Mouse (Mus musculus): Measurements from ENCODE around the gene Stap2. TPM values are rescaled to one million over a fixed set of nuclear protein-coding genes. Genes with fewer than 3 reads are reported as not detected.
A peak's percentile ranks its signal among the peaks of the same experiment; 100 is the strongest.

Stap2 gene
- polyA plus RNA-seq, 1 experiment from 2014 or later: 25.9 TPM

DNA sequence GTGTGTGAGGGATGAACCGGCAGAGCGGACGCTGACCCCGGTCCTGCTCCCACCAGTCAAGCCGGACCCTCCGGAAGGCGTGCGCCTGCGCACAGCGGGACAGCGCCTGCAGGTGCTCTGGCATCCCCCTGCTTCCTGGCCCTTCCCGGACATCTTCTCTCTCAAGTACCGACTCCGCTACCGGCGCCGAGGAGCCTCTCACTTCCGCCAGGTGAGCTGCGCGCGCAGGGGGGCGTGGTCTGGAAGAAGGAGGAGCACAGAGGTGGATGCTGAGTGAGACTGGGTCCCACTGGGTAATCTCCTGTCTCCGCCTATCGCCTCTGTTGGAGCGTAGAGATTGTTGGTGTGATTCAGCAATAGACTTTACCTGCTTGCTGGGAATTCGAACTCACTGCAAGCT is 49.3 kb downstream of the Stap2 start:
- Histone ChIP-seq H3K36me3 (ENCODE audit: control insufficient read depth, insufficient read depth, low read length) (peaks cover 7% of the 10 kb centered on the region), H3K27me3 (replicated peaks; ENCODE audit: control insufficient read depth, insufficient read depth, low read length) (no peaks in the 10 kb centered on the region), H3K27ac (ENCODE audit: low read depth) (no peak overlapping the region), H3K9me3 (ENCODE audit: control insufficient read depth, low read length) (no peaks in the 10 kb centered on the region), H3K4me1 (replicated peaks; ENCODE audit: control insufficient read depth, insufficient read depth, low read length) (peaks cover 8% of the 10 kb centered on the region; the same call in 1 of the 2 replicates), H3K4me3 (ENCODE audit: low read depth, low read length) (peak overlapping the region; percentile 34), H3K9ac (ENCODE audit: low read length) (peak overlapping the region; percentile 1; the same call in 1 of the 2 replicates), H3K4me2 (ENCODE audit: low read length) (peak overlapping the region; percentile 46)
- ATAC-seq (replicated peaks; ENCODE audit: low FRiP score, low TSS enrichment, low read depth) (peak; percentile 36), DNase-seq (ENCODE audit: low spot score) (peak; percentile 88)
- WGBS: 2% methylated on average over 26 of the region's 26 CpGs

DNA sequence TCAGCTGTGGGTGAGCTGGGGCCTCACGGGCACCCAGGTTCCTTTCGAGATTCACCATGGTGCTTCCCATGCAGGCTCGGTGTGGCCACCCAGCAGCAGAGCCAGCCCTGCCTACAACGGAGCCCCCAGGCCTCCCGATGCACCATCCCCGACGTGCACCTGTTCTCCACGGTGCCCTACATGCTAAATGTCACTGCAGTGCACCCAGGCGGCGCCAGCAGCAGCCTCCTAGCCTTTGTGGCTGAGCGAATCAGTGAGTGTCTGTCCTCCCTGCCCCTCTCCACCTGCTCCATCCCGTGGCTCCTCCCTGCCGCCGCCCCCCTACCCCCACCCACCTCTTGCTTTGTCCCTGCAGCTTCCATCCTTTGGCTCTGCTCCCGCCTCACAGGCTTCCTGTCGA is 51.2 kb downstream of the Stap2 start:
- ATAC-seq (replicated peaks; ENCODE audit: low FRiP score, low TSS enrichment, low read depth) (no peak), DNase-seq (ENCODE audit: low spot score) (peak; percentile 48)
- 42% methylated on average over 16 of the region's 16 CpGs for WGBS
- Histone ChIP-seq H3K9me3 (ENCODE audit: control insufficient read depth, low read length) (no peaks in the 10 kb centered on the region), H3K4me2 (ENCODE audit: low read length) (no peak overlapping the region), H3K9ac (ENCODE audit: low read length) (no peak overlapping the region), H3K4me1 (replicated peaks; ENCODE audit: control insufficient read depth, insufficient read depth, low read length) (peaks cover 3% of the 10 kb centered on the region; the same call in 1 of the 2 replicates), H3K36me3 (ENCODE audit: control insufficient read depth, insufficient read depth, low read length) (no peaks in the 10 kb centered on the region), H3K27ac (ENCODE audit: low read depth) (no peak overlapping the region), H3K27me3 (replicated peaks; ENCODE audit: control insufficient read depth, insufficient read depth, low read length) (no peaks in the 10 kb centered on the region), H3K4me3 (ENCODE audit: low read depth, low read length) (no peak overlapping the region)

DNA sequence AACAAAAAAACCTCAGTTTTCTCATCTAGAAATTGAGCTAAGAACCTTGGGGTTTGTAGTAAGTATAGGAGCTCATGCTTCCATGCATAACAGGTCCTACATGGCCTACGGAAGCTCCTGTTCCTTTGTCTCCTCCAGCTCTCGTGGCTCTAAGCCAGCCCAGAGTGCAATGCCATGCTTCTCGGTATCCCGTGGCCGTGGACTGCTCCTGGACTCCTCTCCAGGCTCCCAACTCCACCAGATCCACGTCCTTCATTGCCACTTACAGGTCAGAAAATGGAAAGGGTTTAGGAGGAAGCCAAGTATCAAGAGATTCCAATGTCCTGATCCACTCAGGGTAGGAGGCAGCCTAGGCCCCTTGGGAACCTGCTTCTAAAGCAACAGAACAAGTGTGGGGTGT is 51.6 kb downstream of the Stap2 start:
- H3K9ac ChIP-seq (ENCODE audit: low read length): no peak overlapping the region
- H3K27ac ChIP-seq (ENCODE audit: low read depth): no peak overlapping the region
- DNase-seq (ENCODE audit: low spot score) (no peak), ATAC-seq (replicated peaks; ENCODE audit: low FRiP score, low TSS enrichment, low read depth) (no peak)
- H3K9me3 ChIP-seq (ENCODE audit: control insufficient read depth, low read length): no peaks in the 10 kb centered on the region
- H3K36me3 ChIP-seq (ENCODE audit: control insufficient read depth, insufficient read depth, low read length): no peaks in the 10 kb centered on the region
- H3K4me2 ChIP-seq (ENCODE audit: low read length): no peak overlapping the region
- 81% methylated on average over 6 of the region's 6 CpGs for WGBS
- no peak overlapping the region for H3K4me3 ChIP-seq (ENCODE audit: low read depth, low read length)
- no peaks in the 10 kb centered on the region for H3K27me3 ChIP-seq (replicated peaks; ENCODE audit: control insufficient read depth, insufficient read depth, low read length)
- H3K4me1 ChIP-seq (replicated peaks; ENCODE audit: control insufficient read depth, insufficient read depth, low read length): peaks cover 3% of the 10 kb centered on the region; the same call in 1 of the 2 replicates

DNA sequence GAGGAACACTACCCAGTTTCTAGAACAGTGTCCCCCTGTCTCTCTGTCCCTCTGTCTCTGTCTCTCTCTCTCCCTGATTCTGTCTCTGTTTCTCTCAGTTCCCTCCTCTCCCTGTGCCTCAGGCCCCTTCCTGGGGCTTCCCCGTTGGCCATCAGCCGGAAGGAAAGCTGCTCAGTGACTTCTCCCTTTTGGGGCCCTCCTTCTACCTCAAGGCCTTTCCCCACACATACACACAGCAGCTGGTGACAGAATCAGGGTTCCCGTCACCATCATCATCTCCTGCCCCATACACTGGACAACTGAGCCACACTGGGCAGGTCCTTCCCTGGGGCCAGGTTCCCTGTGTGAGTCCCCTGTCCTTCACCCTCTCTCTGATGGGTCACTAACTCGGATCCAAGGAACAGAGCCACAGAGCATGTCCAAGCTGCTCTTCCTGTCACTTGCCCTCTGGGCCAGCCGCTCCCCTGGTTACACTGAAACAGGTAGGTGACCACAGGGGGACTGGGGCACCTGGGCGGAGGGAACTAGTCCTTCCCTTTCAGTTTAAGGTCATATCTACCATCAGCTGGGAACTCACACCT is 52.8 kb downstream of the Stap2 start, which contains the start of gene Ebi3:
Ebi3 (plus strand) TSS at position 194 of the 581 bp plus-strand sequence.
- Histone ChIP-seq H3K9me3 (ENCODE audit: control insufficient read depth, low read length) (no peaks in the 10 kb centered on the region), H3K9ac (ENCODE audit: low read length) (no peak within 1 kb of the TSS), H3K27me3 (replicated peaks; ENCODE audit: control insufficient read depth, insufficient read depth, low read length) (no peaks in the 10 kb centered on the region), H3K27ac (ENCODE audit: low read depth) (no peak within 1 kb of the TSS), H3K4me1 (replicated peaks; ENCODE audit: control insufficient read depth, insufficient read depth, low read length) (no peaks in the 10 kb centered on the region; the same call in 1 of the 2 replicates), H3K36me3 (ENCODE audit: control insufficient read depth, insufficient read depth, low read length) (no peaks in the 10 kb centered on the region), H3K4me2 (ENCODE audit: low read length) (no peak within 1 kb of the TSS), H3K4me3 (ENCODE audit: low read depth, low read length) (no peak within 1 kb of the TSS)
- WGBS: 71% methylated on average over 6 of the region's 6 CpGs
- ATAC-seq (replicated peaks; ENCODE audit: low FRiP score, low TSS enrichment, low read depth) (no peak), DNase-seq (ENCODE audit: low spot score) (peak; percentile 46)

DNA sequence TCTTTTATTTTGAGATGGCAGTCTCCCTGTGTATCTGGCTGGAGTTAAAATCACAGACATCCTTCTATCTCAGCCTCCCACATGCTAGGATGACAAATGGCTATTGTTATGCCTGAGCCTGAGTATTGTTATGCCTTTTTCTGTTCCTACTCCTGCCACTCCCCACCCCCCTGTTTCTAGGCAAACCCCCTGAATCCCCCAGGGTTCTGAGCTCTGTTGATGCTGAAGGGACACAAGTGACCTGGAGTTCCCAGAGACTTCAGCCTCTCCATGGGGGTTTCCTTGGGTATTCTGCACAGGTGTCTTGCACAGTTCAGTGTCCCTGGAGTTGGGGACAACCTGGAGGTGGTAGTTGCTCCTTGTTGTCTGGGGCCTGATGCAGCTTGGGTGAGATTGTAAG is 53.3 kb downstream of the Stap2 start:
- Histone ChIP-seq H3K9me3 (ENCODE audit: control insufficient read depth, low read length) (no peaks in the 10 kb centered on the region), H3K4me2 (ENCODE audit: low read length) (no peak overlapping the region), H3K27ac (ENCODE audit: low read depth) (no peak overlapping the region), H3K4me3 (ENCODE audit: low read depth, low read length) (no peak overlapping the region), H3K4me1 (replicated peaks; ENCODE audit: control insufficient read depth, insufficient read depth, low read length) (no peaks in the 10 kb centered on the region; the same call in 1 of the 2 replicates), H3K36me3 (ENCODE audit: control insufficient read depth, insufficient read depth, low read length) (no peaks in the 10 kb centered on the region), H3K27me3 (replicated peaks; ENCODE audit: control insufficient read depth, insufficient read depth, low read length) (no peaks in the 10 kb centered on the region), H3K9ac (ENCODE audit: low read length) (no peak overlapping the region)
- DNase-seq (ENCODE audit: low spot score) (peak; percentile 27), ATAC-seq (replicated peaks; ENCODE audit: low FRiP score, low TSS enrichment, low read depth) (no peak)

DNA sequence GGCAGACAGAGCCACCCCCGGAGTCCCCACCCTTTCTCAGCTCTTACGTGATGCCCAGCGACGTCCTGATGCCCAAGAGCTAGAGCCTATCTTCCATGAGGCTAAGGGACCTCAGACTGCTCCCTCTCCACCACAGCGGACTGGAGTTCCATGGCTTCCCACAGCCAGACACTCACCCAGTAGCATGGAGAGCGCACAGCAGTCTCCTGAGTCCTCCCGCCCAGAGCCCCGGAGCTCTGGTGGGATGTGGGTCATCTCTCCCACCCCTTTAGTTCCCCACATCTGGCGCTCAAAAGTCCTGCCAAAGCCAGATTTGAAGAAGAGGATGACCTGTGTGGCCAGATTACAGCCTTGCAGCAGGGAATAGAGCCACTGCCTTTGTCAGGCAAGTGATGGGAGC is 54.8 kb downstream of the Stap2 start:
- no peaks in the 10 kb centered on the region for H3K27me3 ChIP-seq (replicated peaks; ENCODE audit: control insufficient read depth, insufficient read depth, low read length)
- no peak overlapping the region for H3K4me3 ChIP-seq (ENCODE audit: low read depth, low read length)
- 69% methylated on average over 9 of the region's 9 CpGs for WGBS
- no peaks in the 10 kb centered on the region for H3K9me3 ChIP-seq (ENCODE audit: control insufficient read depth, low read length)
- H3K27ac ChIP-seq (ENCODE audit: low read depth): no peak overlapping the region
- ATAC-seq (replicated peaks; ENCODE audit: low FRiP score, low TSS enrichment, low read depth) (no peak), DNase-seq (ENCODE audit: low spot score) (peak; percentile 27)
- H3K9ac ChIP-seq (ENCODE audit: low read length): no peak overlapping the region
- H3K4me1 ChIP-seq (replicated peaks; ENCODE audit: control insufficient read depth, insufficient read depth, low read length): no peaks in the 10 kb centered on the region
- no peak overlapping the region for H3K4me2 ChIP-seq (ENCODE audit: low read length)
- H3K36me3 ChIP-seq (ENCODE audit: control insufficient read depth, insufficient read depth, low read length): no peaks in the 10 kb centered on the region

DNA sequence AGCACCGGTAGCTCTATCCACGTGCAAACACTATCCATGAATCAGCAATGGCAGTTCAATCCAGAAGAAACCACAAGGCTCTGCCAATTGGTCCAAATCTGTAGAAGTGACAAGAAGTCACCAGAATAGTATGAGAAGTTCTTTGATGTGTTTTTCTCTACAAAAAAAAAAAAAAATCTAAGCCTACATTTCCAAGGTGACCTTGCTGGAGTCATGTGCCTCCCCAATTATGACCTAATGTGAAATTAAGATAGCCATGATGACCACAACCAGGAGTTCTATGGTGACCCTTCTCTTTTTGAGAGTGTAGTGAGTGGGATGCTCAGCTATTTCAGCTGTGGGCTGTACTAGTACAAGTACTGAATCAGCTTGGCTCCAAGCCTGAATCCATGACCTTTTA is 56.0 kb downstream of the Stap2 start, which contains the start of gene Zfp119b:
Zfp119b (minus strand) TSS at position 101 of the 400 bp plus-strand sequence.
- no peaks in the 10 kb centered on the region for H3K9me3 ChIP-seq (ENCODE audit: control insufficient read depth, low read length)
- ATAC-seq (replicated peaks; ENCODE audit: low FRiP score, low TSS enrichment, low read depth) (no peak), DNase-seq (ENCODE audit: low spot score) (no peak)
- 90% methylated on average over 2 of the region's 2 CpGs for WGBS
- no peak within 1 kb of the TSS for H3K4me2 ChIP-seq (ENCODE audit: low read length)
- no peaks in the 10 kb centered on the region for H3K36me3 ChIP-seq (ENCODE audit: control insufficient read depth, insufficient read depth, low read length)
- H3K4me1 ChIP-seq (replicated peaks; ENCODE audit: control insufficient read depth, insufficient read depth, low read length): no peaks in the 10 kb centered on the region
- no peak within 1 kb of the TSS for H3K27ac ChIP-seq (ENCODE audit: low read depth)
- H3K4me3 ChIP-seq (ENCODE audit: low read depth, low read length): no peak within 1 kb of the TSS
- H3K9ac ChIP-seq (ENCODE audit: low read length): no peak within 1 kb of the TSS
- no peaks in the 10 kb centered on the region for H3K27me3 ChIP-seq (replicated peaks; ENCODE audit: control insufficient read depth, insufficient read depth, low read length)

DNA sequence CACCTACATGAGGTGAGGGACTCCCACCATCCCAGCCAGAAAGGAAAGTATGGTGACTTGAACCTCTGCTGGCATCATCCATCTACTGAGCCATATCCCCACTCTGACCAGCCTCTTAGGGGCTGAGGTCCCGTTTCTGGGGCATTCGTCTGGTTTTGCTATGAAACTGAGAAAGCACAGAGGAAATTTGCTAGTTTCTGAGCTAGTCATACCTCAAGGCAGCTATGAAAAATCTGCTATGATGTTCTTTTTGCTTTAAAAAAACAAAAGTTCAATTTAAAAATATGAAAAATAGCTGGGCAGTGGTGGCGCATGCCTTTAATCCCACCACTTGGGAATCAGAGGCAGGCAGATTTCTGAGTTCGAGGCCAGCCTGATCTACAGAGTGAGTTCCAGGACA is 56.7 kb downstream of the Stap2 start:
- Histone ChIP-seq H3K27me3 (replicated peaks; ENCODE audit: control insufficient read depth, insufficient read depth, low read length) (no peaks in the 10 kb centered on the region), H3K36me3 (ENCODE audit: control insufficient read depth, insufficient read depth, low read length) (no peaks in the 10 kb centered on the region), H3K4me3 (ENCODE audit: low read depth, low read length) (no peak overlapping the region), H3K27ac (ENCODE audit: low read depth) (no peak overlapping the region), H3K4me1 (replicated peaks; ENCODE audit: control insufficient read depth, insufficient read depth, low read length) (no peaks in the 10 kb centered on the region), H3K4me2 (ENCODE audit: low read length) (no peak overlapping the region), H3K9me3 (ENCODE audit: control insufficient read depth, low read length) (no peaks in the 10 kb centered on the region), H3K9ac (ENCODE audit: low read length) (no peak overlapping the region)
- ATAC-seq (replicated peaks; ENCODE audit: low FRiP score, low TSS enrichment, low read depth) (no peak), DNase-seq (ENCODE audit: low spot score) (no peak)
- WGBS: 90% methylated on average over 4 of the region's 4 CpGs
